Mouse (Mus musculus): Measurements from ENCODE around the gene Gm49380. TPM values are rescaled to one million over a fixed set of nuclear protein-coding genes. Genes with fewer than 3 reads are reported as not detected.
"Not testable (repeated sequence)": the region's sequence is repeated elsewhere in the genome, so short reads cannot be mapped to it uniquely, and the experiment has no call there.

Gm49380 gene
- total RNA-seq, 4 experiments from 2014 or later: 0.67 to 0.78 TPM; not detected in 2

DNA sequence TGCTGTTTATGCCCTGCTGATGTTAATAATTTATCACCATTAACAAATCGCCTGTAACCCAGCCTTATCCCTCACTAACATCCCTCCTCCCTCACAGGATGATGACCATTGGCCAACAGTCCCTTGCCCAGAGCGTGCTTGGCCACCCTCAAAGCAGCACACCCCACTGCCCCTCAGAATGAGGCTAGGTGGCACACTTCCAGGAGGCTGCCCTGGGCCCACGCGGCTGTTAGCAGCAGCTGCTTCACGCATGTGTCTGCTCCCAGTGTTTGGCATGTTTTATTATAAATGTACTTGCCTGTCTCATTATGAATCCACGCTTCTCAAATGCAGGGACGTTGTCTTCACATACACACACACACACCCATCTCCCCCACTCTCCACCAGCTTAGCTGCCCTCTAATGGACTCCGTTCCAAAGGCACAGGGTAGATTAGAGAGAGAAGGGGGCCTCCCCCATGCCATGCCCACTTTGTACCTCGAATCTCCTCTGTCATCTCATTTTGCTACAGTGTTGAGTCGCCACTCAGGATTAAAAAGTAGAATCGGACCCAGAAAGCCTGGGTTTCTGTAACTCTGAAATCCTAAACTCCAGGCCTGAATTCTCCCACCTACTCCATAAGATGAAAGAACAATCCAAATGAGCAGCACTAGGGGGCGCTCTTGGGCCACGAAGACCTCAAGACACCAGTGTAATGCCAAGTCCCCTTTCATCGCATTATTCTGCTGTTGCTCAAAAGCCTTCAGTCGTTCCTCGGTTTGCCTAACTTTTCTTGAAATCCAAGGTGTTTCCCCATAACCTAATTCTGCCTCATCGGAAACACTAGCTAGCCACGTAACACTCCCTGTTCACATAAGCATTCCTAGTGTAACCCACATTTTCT lies 12.5 kb upstream of the Gm49380 start:
- peak; percentile 74 to 78 for DNase-seq (ENCODE audit: low spot score in 2 of 2)

DNA sequence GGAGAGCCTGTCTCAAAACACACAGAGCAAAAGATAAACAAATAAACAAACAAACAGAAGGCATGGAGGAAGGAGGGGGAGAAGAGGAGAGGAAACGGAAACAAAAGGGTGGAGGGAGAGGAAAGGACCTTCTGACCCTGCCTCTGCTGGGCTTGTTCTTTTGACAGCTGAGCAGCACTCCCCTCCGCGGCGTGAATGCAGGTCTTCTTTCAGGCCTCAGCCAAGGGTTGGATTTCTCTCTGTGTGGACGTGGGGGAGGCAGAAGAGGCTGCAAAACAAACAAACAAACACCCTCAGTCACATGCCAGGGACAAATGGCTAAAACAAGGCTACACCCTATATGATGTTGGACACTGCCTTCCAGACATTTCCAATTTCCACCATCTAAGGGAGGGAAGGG lies 11.7 kb upstream of the Gm49380 start:
- no peak for DNase-seq (ENCODE audit: low spot score in 2 of 2)

- DNase-seq (ENCODE audit: low spot score in 2 of 2): no peak
These were observed 11.0 kb upstream of the Gm49380 start for GRCm38 (mm10) chr9:44124317-44124716.

DNA sequence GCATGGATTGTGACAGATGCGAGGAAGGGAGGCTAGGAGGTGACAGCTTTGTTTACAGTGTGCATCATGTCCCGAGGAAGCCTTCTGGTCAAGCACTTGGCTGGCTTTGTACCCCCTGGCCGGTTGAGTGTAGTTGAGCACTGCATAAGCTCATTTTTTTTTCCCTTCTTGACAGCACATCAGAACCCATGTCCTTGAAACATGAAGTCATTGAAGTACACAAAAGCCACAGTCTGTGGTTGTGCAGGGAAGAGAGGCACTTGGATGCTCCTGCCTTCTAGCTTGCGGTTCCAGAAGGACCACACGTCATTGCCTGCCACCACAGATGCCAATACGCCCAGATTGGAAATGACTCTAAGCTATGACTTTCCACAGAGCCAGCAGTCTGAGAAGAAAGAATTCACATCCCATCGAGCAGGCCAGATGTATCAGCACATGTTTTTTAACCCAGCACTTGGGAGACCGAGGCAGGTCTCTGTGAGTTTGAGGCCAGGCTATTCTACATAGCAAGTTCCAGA lies 6.7 kb upstream of the Gm49380 start:
- no peak for DNase-seq (ENCODE audit: low spot score in 2 of 2)

DNA sequence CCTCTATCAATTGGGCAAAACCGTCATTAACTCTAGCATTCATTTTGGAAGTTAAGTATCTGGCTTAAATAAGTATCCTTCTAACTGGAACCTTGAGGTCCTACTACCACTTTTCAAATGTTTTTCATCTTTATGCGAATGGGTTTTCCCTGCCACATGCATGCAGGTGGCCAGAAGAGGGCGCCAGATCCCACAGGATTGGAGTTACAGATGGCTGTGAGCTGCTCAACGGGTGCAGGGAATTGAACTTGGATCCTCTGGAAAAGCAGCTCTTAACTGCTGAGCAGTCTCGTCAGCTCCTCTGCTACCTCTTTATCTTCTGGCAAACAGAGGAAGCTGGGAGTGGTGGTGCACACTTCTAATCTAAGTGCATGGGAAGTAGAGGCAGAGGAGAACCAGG lies 5.7 kb upstream of the Gm49380 start:
- DNase-seq (ENCODE audit: low spot score in 2 of 2): no peak

DNA sequence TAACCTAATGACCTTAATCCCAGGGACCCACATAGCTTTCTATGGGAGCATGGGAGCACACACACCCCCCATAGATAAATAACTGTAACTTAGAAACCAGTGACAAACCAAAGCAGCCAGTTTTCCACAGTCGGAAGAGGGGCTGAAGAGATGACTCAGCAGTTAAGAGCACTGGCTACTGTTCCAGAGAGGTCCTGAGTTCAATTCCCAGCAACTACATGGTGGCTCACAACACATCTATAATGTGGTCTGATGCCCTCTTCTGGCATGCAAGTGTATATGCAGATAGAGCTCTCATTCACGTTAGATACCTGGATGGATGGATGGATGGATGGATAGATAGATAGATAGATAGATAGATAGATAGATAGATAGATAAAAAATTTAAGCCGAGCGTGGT lies 2.9 kb upstream of the Gm49380 start:
- DNase-seq (ENCODE audit: low spot score in 2 of 2): no peak

DNA sequence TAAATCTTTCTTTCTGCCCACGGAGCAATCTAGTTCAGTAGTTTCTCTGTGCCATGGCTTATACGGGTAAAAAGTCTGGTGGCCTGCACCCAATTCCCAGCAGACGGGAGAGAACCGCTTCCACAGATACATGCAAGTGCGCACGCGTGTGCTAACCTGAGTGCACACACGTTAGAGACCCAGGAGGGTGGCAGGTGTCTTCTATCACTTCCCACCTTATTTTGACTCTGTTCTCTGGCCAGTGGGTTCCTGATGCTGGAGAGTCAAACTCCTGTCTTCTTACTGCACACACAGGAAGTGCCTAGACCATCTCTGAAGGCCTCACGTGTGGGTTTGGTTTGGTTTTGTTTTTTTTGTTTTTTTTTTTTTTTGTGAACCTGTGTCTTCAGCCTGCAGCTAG lies 2.3 kb upstream of the Gm49380 start:
- DNase-seq (ENCODE audit: low spot score in 2 of 2): no peak

GRCm38 (mm10) chr9:44114453-44114852 lies 1.2 kb upstream of the Gm49380 start:
- no peak for DNase-seq (ENCODE audit: low spot score in 2 of 2)

DNA sequence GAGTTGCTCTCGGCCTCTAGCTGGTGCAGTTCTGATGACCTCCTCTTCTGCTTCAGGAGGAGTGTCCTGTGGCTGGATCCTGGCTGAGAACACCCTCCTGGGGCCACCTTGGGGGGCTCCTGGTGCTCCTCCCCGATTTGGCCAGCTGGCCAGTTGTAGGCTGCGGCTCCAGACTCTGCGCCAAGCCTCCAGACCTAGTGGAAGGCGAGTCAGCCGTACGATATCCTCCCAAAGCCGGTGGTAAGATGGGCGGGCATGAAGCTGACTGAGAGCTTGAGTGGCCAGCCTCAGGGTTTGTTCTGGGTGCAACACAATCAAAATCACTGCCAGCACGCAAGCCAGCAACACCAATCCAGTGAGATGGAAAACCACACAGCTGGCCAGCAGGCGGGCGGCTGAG lies 1.4 kb downstream of the Gm49380 start:
- DNase-seq (ENCODE audit: low spot score in 2 of 2): not testable (repeated sequence)

GRCm38 (mm10) chr9:44109360-44110095 lies 3.8 kb downstream of the Gm49380 start:
- peak in 1 of 2 experiments; percentile 68 for DNase-seq (ENCODE audit: low spot score in 2 of 2)

GRCm38 (mm10) chr9:44108269-44109055 lies 4.8 kb downstream of the Gm49380 start:
- no peak for DNase-seq (ENCODE audit: low spot score in 2 of 2)

DNA sequence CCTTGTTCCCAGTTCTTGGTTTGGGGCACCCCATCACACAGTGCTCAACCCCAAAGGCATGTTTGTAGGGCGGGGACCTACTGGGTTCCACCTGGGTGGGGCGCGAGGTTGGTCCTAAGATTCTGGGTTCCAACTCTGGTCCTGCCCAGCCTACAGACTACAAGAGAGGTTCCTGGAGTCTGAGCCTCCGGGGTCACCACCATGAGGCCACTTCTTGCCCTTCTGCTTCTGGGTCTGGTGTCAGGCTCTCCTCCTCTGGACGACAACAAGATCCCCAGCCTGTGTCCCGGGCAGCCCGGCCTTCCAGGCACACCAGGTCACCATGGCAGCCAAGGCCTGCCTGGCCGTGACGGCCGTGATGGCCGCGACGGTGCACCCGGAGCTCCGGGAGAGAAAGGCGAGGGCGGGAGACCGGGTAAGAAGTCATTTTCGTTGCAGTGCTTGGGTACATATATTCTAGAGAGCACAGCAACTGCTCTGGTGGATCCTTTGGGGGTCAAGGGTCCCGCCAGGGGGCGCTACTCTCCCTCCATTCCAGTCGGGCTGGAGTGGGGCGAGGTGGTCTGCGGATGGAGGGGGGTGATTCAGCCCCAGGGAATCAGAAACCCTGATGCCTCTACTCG lies 5.6 kb downstream of the Gm49380 start:
- no peak for DNase-seq (ENCODE audit: low spot score in 2 of 2)

DNA sequence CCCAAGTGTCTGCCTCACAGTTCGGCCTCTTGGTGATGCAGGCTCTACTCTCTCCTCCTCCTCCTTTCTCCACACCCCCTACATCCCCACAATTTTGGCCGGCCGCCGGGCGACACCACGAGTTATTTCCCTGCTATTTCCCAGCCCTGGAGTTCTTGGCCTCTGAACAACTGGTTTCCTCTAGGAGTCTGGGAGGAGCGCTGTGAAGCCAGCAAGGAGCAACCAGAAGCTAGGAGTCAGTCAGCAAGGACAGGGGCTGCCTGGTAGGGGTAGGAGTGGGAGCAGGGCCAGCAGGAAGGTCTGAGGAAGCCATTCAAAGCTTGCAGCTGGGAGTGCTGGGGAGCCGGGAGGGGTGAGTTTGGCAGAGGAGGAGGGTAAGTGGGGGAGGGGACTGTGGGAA lies 6.2 kb downstream of the Gm49380 start, which contains the start of gene C1qtnf5:
Gene C1qtnf5 (plus strand): TSS at position 136 of the 400 bp plus-strand sequence.
- peak in 1 of 2 experiments; percentile 76 for DNase-seq (ENCODE audit: low spot score in 2 of 2)

GRCm38 (mm10) chr9:44106596-44106995 lies 6.7 kb downstream of the Gm49380 start:
- no peak for DNase-seq (ENCODE audit: low spot score in 2 of 2)

- DNase-seq (ENCODE audit: low spot score in 2 of 2): no peak
These were observed 7.1 kb downstream of the Gm49380 start for GRCm38 (mm10) chr9:44106182-44106581.

DNA sequence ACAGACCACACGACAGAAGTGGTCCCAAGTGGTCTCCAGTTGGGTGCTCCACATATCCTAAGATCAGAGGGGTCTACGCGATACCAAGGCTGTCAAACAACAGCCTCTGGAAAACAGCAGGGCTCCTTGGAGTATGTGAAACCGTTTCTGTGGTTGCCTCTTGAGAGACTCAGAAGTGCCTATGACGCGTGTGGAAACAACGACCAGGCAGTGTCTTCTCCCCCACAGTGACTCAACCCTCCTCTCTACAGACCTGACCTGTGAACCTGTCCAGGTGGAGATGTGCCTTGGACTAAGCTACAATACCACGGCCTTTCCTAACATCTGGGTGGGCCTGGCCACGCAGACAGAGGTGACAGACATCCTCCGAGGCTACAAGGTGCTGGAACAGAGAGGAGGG lies 7.5 kb downstream of the Gm49380 start:
- DNase-seq (ENCODE audit: low spot score in 2 of 2): no peak

DNA sequence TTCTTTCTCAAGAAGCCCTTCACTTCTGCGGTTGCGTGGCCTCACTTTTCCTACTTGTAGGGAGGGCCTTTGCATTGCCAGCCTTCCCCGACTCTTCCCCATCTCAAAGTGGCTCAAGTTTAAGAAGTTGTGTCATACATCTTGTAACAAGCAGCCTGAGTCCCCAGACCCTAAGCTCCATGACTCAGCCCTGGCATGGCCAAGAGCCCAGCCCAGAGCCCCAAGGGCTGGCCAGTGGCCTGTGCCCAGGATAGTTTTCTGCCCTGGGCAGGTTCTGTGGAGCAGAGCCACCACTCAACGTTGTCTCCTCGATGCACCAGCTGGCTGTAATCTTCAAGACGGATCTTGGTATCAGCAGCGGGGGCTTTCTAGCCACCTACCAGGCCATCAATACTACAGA lies 8.4 kb downstream of the Gm49380 start:
- DNase-seq (ENCODE audit: low spot score in 2 of 2): no peak

DNA sequence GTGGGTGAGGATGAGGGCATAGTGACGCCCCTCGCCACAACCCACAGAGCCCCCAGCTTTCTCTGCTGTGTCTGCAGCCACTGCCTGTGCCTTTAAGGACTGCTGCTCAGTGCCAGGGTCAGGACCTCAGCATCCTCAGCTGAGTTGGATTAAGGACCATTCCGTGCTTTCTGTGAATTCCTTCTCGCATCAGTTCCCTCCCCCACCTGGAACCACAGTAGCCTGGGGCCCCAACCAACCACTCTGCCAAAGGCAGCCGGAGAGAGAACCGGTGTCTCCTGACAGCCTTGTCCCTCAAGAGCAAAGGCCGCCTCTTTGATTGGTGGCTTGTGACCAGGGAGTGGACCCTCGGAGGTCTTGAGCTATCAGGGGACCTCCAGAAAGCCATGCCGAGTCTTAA lies 11.8 kb downstream of the Gm49380 start, which contains the start of gene Mfrp:
Gene Mfrp (plus strand): TSS at position 240 of the 400 bp plus-strand sequence.
- DNase-seq (ENCODE audit: low spot score in 2 of 2): no peak

- DNase-seq (ENCODE audit: low spot score in 2 of 2): peak; percentile 25 to 72
These were observed 16.8 kb downstream of the Gm49380 start for GRCm38 (mm10) chr9:44096536-44096935.

GRCm38 (mm10) chr9:44095781-44096180 lies 17.5 kb downstream of the Gm49380 start:
- DNase-seq (ENCODE audit: low spot score in 2 of 2): no peak

- no peak for DNase-seq (ENCODE audit: low spot score in 2 of 2)
These were observed 18.6 kb downstream of the Gm49380 start for GRCm38 (mm10) chr9:44094737-44095136.

Measured in left cerebral cortex, adult 8-10 months (tissue).